Mouse (Mus musculus): ENCODE results near the gene Otulin. TPM values are rescaled to one million over a fixed set of nuclear protein-coding genes. Genes with fewer than 3 reads are reported as not detected.

Otulin gene
- polyA plus RNA-seq, 1 experiment from 2014 or later = 28.3 TPM

- no peaks in the 10 kb centered on the region for H3K9me3 ChIP-seq
- H3K27ac ChIP-seq = no peak overlapping the region
- H3K4me3 ChIP-seq = no peak overlapping the region
- H3K36me3 ChIP-seq = peaks cover 27% of the 10 kb centered on the region; the same call in 1 of the 2 replicates
- no peak for DNase-seq (ENCODE audit: low spot score)
- peaks cover 6% of the 10 kb centered on the region for H3K4me1 ChIP-seq
- WGBS = 89% methylated on average over 10 of the region's 10 CpGs
- no peaks in the 10 kb centered on the region for H3K27me3 ChIP-seq (ENCODE audit: insufficient read depth, poor library complexity, severe bottlenecking)
Measured at GRCm38 (mm10) chr15:27565626-27566185, 64.8 kb downstream of the Otulin start.

- H3K36me3 ChIP-seq = peaks cover 26% of the 10 kb centered on the region; the same call in 1 of the 2 replicates
- no peaks in the 10 kb centered on the region for H3K27me3 ChIP-seq (ENCODE audit: insufficient read depth, poor library complexity, severe bottlenecking)
- DNase-seq (ENCODE audit: low spot score) = no peak
- no peak overlapping the region for H3K27ac ChIP-seq
- no peaks in the 10 kb centered on the region for H3K9me3 ChIP-seq
- peaks cover 13% of the 10 kb centered on the region for H3K4me1 ChIP-seq
- no peak overlapping the region for H3K4me3 ChIP-seq
- WGBS = 90% methylated on average over 14 of the region's 14 CpGs
Measured at GRCm38 (mm10) chr15:27564106-27565100, 66.1 kb downstream of the Otulin start.

GRCm38 (mm10) chr15:27560315-27560714, 70.2 kb downstream of the Otulin start:
- peaks cover 15% of the 10 kb centered on the region; the same call in 1 of the 2 replicates for H3K36me3 ChIP-seq
- no peak overlapping the region for H3K4me3 ChIP-seq
- H3K27ac ChIP-seq = no peak overlapping the region
- no peak for DNase-seq (ENCODE audit: low spot score)
- peaks cover 13% of the 10 kb centered on the region for H3K4me1 ChIP-seq
- no peaks in the 10 kb centered on the region for H3K27me3 ChIP-seq (ENCODE audit: insufficient read depth, poor library complexity, severe bottlenecking)
- WGBS = 83% methylated on average over 11 of the region's 11 CpGs
- no peaks in the 10 kb centered on the region for H3K9me3 ChIP-seq

- no peak overlapping the region for H3K4me3 ChIP-seq
- WGBS = 80% methylated on average over 16 of the region's 16 CpGs
- peaks cover 13% of the 10 kb centered on the region for H3K4me1 ChIP-seq
- H3K9me3 ChIP-seq = no peaks in the 10 kb centered on the region
- H3K36me3 ChIP-seq = peaks cover 12% of the 10 kb centered on the region; the same call in 1 of the 2 replicates
- no peak overlapping the region for H3K27ac ChIP-seq
- no peaks in the 10 kb centered on the region for H3K27me3 ChIP-seq (ENCODE audit: insufficient read depth, poor library complexity, severe bottlenecking)
- DNase-seq (ENCODE audit: low spot score) = no peak
Measured at GRCm38 (mm10) chr15:27558456-27559147, 71.9 kb downstream of the Otulin start.

- no peak for DNase-seq (ENCODE audit: low spot score)
- no peaks in the 10 kb centered on the region for H3K27me3 ChIP-seq (ENCODE audit: insufficient read depth, poor library complexity, severe bottlenecking)
- H3K27ac ChIP-seq = no peak overlapping the region
- H3K9me3 ChIP-seq = no peaks in the 10 kb centered on the region
- 84% methylated on average over 5 of the region's 5 CpGs for WGBS
- H3K36me3 ChIP-seq = peaks cover 12% of the 10 kb centered on the region; the same call in 1 of the 2 replicates
- peaks cover 19% of the 10 kb centered on the region for H3K4me1 ChIP-seq
- no peak overlapping the region for H3K4me3 ChIP-seq
Measured at GRCm38 (mm10) chr15:27553554-27553953, 76.9 kb downstream of the Otulin start.

- peaks cover 28% of the 10 kb centered on the region for H3K4me1 ChIP-seq
- no peak for DNase-seq (ENCODE audit: low spot score)
- no peaks in the 10 kb centered on the region for H3K9me3 ChIP-seq
- H3K27me3 ChIP-seq (ENCODE audit: insufficient read depth, poor library complexity, severe bottlenecking) = no peaks in the 10 kb centered on the region
- no peak overlapping the region for H3K27ac ChIP-seq
- 62% methylated on average over 10 of the region's 10 CpGs for WGBS
- no peak overlapping the region for H3K4me3 ChIP-seq
- peaks cover 3% of the 10 kb centered on the region; the same call in 1 of the 2 replicates for H3K36me3 ChIP-seq
Measured at GRCm38 (mm10) chr15:27552129-27552700, 78.3 kb downstream of the Otulin start.

- no peaks in the 10 kb centered on the region for H3K9me3 ChIP-seq
- DNase-seq (ENCODE audit: low spot score) = no peak
- no peaks in the 10 kb centered on the region for H3K27me3 ChIP-seq (ENCODE audit: insufficient read depth, poor library complexity, severe bottlenecking)
- no peak overlapping the region for H3K4me3 ChIP-seq
- H3K4me1 ChIP-seq = peaks cover 28% of the 10 kb centered on the region
- no peaks in the 10 kb centered on the region; the same call in 1 of the 2 replicates for H3K36me3 ChIP-seq
- H3K27ac ChIP-seq = no peak overlapping the region
- WGBS = 86% methylated on average over 19 of the region's 19 CpGs
Measured at GRCm38 (mm10) chr15:27551117-27552114, 79.1 kb downstream of the Otulin start.

- Histone ChIP-seq H3K27ac (no peak overlapping the region), H3K4me1 (peaks cover 28% of the 10 kb centered on the region), H3K36me3 (no peaks in the 10 kb centered on the region; the same call in 1 of the 2 replicates), H3K27me3 (ENCODE audit: insufficient read depth, poor library complexity, severe bottlenecking) (no peaks in the 10 kb centered on the region), H3K4me3 (no peak overlapping the region), H3K9me3 (no peaks in the 10 kb centered on the region)
- no peak for DNase-seq (ENCODE audit: low spot score)
- 84% methylated on average over 9 of the region's 9 CpGs for WGBS
Measured at GRCm38 (mm10) chr15:27550358-27550992, 80.0 kb downstream of the Otulin start.

GRCm38 (mm10) chr15:27549878-27550277, 80.6 kb downstream of the Otulin start:
- Histone ChIP-seq H3K36me3 (no peaks in the 10 kb centered on the region; the same call in 1 of the 2 replicates), H3K4me1 (peaks cover 33% of the 10 kb centered on the region), H3K27ac (no peak overlapping the region), H3K27me3 (ENCODE audit: insufficient read depth, poor library complexity, severe bottlenecking) (no peaks in the 10 kb centered on the region), H3K4me3 (no peak overlapping the region), H3K9me3 (no peaks in the 10 kb centered on the region)
- DNase-seq (ENCODE audit: low spot score) = no peak
- 82% methylated on average over 7 of the region's 7 CpGs for WGBS

- H3K9me3 ChIP-seq = no peaks in the 10 kb centered on the region
- 85% methylated on average over 10 of the region's 10 CpGs for WGBS
- no peak overlapping the region for H3K4me3 ChIP-seq
- H3K36me3 ChIP-seq = no peaks in the 10 kb centered on the region
- no peak overlapping the region for H3K27ac ChIP-seq
- no peak for DNase-seq (ENCODE audit: low spot score)
- H3K27me3 ChIP-seq (ENCODE audit: insufficient read depth, poor library complexity, severe bottlenecking) = no peaks in the 10 kb centered on the region
- H3K4me1 ChIP-seq = peaks cover 33% of the 10 kb centered on the region
Measured at GRCm38 (mm10) chr15:27549071-27549470, 81.4 kb downstream of the Otulin start.

GRCm38 (mm10) chr15:27548110-27548509, 82.4 kb downstream of the Otulin start:
- H3K36me3 ChIP-seq = no peaks in the 10 kb centered on the region
- DNase-seq (ENCODE audit: low spot score) = no peak
- no peak overlapping the region for H3K4me3 ChIP-seq
- 57% methylated on average over 6 of the region's 6 CpGs for WGBS
- H3K9me3 ChIP-seq = no peaks in the 10 kb centered on the region
- H3K4me1 ChIP-seq = peaks cover 33% of the 10 kb centered on the region
- H3K27me3 ChIP-seq (ENCODE audit: insufficient read depth, poor library complexity, severe bottlenecking) = no peaks in the 10 kb centered on the region
- no peak overlapping the region for H3K27ac ChIP-seq
